Mouse (Mus musculus): ENCODE data around the gene Chst14.

Gene Chst14

GRCm38 (mm10) chr2:118972048-118972447, 45.8 kb downstream of the Chst14 start:
- no peak for DNase-seq

- peak; percentile 88 for DNase-seq
Measured at GRCm38 (mm10) chr2:118972687-118973376, 46.5 kb downstream of the Chst14 start.

DNA sequence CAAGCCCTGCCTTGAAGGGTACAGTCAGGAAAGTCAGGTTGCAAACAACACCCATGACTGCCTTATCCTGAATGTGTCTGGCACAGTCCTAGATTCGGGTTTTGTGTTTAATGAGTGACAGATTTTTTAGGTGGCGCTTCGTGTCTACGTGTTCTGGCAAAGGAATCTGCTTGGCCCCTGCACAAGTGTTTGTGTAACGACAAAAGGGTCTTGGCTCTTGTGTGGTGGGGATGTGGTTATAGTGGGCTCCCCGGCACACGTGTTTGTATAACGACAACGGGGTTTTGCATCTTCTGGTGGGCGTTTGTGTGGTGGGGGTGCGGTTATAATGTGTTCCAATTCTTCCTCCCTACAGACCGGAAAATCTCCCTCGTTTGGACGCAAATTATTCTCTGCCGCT, 49.6 kb downstream of the Chst14 start:
- DNase-seq, result peak; percentile 72

DNA sequence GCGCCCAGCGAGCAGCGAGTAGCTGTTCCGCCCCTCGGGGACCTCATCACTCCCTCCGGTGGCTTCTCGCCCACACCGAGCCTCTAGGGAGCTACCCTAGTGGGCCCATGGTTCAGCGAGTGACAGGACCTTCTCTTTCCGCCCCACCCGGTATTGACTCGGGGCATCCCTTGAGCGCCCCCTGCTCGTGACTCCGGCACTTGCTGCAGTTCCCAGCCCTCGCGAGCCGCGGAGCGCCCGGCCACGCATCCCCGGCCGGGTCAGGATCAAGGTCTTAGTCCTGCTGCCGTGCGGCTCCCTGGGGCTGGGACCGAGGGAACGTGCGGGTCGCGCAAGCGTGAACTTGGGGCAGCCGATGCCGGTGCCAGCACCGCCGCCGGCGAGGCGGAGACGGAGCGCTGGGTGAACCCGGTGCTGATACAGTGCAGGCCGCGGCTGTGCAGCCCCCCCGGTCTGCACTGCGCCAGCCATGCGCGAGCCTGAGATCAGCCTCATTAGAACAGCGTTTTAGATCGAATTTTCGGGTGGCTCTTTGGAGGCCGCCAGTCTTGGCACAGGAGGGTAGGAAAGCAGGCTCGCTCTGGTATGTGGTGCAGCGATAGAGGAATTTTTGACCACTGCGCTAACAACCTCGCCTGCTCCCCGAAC, 50.1 kb downstream of the Chst14 start:
- DNase-seq, result peak; percentile 92

GRCm38 (mm10) chr2:118976941-118977340, 50.6 kb downstream of the Chst14 start:
- DNase-seq, result no peak

GRCm38 (mm10) chr2:118978064-118978463, 51.8 kb downstream of the Chst14 start:
- peak; percentile 38 for DNase-seq

Data from thymus, postnatal 14 days (tissue).